Mouse (Mus musculus): ENCODE measurements around the gene Dennd4c.
"Not testable (repeated sequence)": the region's sequence is repeated elsewhere in the genome, so short reads cannot be mapped to it uniquely, and the experiment has no call there.

Gene Dennd4c

GRCm38 (mm10) chr4:86810604-86811003 lies 62.2 kb downstream of the Dennd4c start:
- peak; percentile 41 for DNase-seq

- no peak for DNase-seq
Measured at GRCm38 (mm10) chr4:86814850-86815249, 66.5 kb downstream of the Dennd4c start.

GRCm38 (mm10) chr4:86823169-86823568 lies 74.8 kb downstream of the Dennd4c start:
- peak; percentile 78 for DNase-seq

- DNase-seq: no peak
Measured at GRCm38 (mm10) chr4:86825143-86825542, 76.8 kb downstream of the Dennd4c start.

GRCm38 (mm10) chr4:86831896-86832295 lies 83.5 kb downstream of the Dennd4c start:
- no peak for DNase-seq

GRCm38 (mm10) chr4:86841141-86841540 lies 92.8 kb downstream of the Dennd4c start:
- not testable (repeated sequence) for DNase-seq

- no peak for DNase-seq
Measured at GRCm38 (mm10) chr4:86845384-86845783, 97.0 kb downstream of the Dennd4c start.

GRCm38 (mm10) chr4:86847246-86847645 lies 98.9 kb downstream of the Dennd4c start:
- no peak for DNase-seq

GRCm38 (mm10) chr4:86851331-86851730 lies 103.0 kb downstream of the Dennd4c start:
- DNase-seq: no peak

- no peak for DNase-seq
Measured at GRCm38 (mm10) chr4:86852018-86852417, 103.7 kb downstream of the Dennd4c start.

GRCm38 (mm10) chr4:86852813-86853590 lies 104.6 kb downstream of the Dennd4c start:
- no peak for DNase-seq

- DNase-seq: no peak
Measured at GRCm38 (mm10) chr4:86856304-86857112, 108.2 kb downstream of the Dennd4c start.

GRCm38 (mm10) chr4:86857113-86858069 lies 109.0 kb downstream of the Dennd4c start, which contains the start of gene Rps6:
TSS of gene Rps6 (minus strand) at chr4:86857412.
- DNase-seq: peak; percentile 98

GRCm38 (mm10) chr4:86858070-86858440 lies 109.7 kb downstream of the Dennd4c start:
- no peak for DNase-seq

GRCm38 (mm10) chr4:86864087-86864486 lies 115.7 kb downstream of the Dennd4c start:
- no peak for DNase-seq

- no peak for DNase-seq
Measured at GRCm38 (mm10) chr4:86871988-86872387, 123.6 kb downstream of the Dennd4c start.

- DNase-seq: no peak
Measured at GRCm38 (mm10) chr4:86873072-86873471, 124.7 kb downstream of the Dennd4c start.

- DNase-seq: peak; percentile 96
Measured at GRCm38 (mm10) chr4:86874146-86874847, 125.9 kb downstream of the Dennd4c start, which contains the start of gene Acer2. TSS of gene Acer2 (plus strand) at chr4:86874396.

- no peak for DNase-seq
Measured at GRCm38 (mm10) chr4:86879477-86879876, 131.1 kb downstream of the Dennd4c start.

- no peak for DNase-seq
Measured at GRCm38 (mm10) chr4:86881178-86881577, 132.8 kb downstream of the Dennd4c start.

GRCm38 (mm10) chr4:86882413-86882812 lies 134.1 kb downstream of the Dennd4c start:
- DNase-seq: no peak

GRCm38 (mm10) chr4:86884945-86885344 lies 136.6 kb downstream of the Dennd4c start:
- DNase-seq: peak; percentile 63

Measured in lung, postnatal 10 days (tissue).